Mouse (Mus musculus): ENCODE results near the gene Nkd2.

Nkd2 gene

DNA sequence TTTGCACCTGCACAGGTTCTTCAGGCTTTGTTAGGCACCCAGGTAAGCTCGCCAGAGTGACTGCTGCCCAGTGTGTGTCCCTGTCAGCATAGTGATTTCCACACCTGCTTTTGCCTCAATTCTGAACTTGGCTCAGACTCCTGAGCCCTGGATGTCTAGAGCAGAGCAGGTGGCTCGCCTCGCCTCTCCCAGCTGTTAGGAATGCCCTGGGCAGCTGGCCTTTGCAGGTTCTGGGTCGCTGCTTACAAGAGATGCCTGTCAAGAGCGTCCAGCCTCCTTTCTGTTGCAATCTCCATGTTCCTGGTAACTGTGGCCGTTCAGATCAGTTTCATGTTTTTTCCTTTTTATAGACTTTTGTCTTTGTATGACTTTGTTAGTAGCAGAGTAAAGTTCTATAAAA lies 31.1 kb downstream of the Nkd2 start:
- DNase-seq (ENCODE audit: low spot score) = no peak

DNA sequence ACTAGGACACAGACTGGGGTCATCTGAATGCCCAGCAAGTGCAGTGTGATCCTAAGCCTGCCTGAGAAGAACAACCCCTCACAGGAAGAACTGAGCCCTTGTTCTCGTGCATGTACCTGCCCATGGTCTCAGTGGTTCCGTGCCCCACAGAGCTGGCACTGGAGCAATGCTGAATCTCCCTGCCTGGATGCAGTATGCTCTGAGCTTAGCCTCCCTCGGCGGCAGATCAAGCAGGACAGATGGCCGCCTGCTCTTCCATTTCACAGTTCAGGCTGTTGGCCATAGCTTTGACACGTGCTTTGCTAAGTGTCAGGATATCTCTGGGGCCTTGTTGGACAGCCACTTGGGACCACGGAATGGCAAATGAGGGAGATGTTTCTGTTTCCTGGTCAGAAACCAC lies 33.2 kb downstream of the Nkd2 start:
- no peak for DNase-seq (ENCODE audit: low spot score)

DNA sequence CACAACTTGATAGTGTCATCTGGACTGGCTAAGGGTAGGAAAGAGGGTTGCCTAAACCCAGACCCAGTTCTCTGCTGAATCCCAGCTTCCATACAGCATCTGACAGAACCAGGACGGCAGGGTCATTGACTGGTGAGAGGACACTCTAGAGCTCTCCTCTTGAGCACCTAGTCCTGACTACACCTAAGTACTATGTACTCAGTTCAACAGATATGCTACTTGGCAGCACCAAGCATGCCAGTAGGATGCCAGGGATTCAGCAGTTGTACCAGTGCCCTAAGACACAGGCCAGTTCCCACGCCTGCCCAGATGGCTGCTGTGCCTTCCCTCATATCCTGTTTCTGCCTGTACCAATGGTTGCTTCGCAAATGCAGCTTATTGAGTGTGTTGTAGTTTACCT lies 34.5 kb downstream of the Nkd2 start:
- no peak for DNase-seq (ENCODE audit: low spot score)

DNA sequence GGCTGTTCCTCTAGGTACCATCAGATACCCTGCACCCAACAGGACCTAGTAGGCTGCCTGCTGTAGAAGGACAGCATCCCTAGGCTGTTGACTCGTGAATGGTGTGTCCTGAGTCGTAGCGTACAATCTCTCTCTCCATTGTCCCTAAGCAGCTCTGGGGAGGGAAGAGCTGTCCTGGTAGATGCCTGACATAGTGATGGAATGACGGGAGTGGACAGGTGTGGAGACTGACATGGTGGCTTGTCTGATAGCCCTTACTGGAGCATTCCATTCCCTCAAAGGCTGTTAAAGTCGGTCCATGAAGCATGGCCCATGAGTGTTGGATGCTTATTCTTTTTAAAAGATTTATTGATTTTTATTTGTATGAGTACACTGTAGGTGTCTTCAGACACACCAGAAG lies 42.5 kb downstream of the Nkd2 start:
- no peak for DNase-seq (ENCODE audit: low spot score)

DNA sequence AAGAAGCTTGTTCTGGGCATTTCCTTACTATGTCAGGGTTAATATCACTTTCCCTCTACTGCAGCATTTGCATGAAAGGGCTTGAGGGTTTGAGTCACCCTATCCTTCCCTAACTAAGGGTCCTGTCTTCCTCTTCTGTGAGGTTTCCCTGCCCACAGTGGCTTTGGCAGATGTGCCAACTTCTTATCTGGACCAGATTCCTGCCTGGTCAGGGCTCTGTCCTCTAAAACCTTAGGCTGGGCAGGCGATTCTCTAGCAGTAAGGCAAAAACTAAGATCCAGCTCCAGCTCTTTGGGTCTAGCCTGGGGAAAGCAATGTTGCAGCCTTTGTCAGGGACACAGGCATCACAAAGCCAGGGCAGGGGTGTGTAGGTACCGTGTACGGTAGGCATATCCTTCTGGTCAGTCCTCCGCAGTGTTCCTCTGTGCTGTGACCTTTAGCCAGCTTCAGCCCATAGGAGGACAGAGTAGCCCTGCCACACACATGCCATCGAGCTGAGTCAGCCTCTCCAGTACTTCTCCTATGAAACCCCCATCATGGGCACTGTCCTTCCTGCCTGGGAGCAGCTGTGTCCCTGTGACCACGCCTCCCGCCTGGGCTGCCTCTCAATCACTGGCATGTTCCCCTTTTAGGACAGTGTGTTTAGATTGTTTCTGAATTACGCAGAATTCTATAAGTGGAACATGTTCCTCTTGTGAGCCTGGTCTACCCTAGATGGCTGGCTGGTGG lies 43.8 kb downstream of the Nkd2 start:
- peak; percentile 28 for DNase-seq (ENCODE audit: low spot score)

DNA sequence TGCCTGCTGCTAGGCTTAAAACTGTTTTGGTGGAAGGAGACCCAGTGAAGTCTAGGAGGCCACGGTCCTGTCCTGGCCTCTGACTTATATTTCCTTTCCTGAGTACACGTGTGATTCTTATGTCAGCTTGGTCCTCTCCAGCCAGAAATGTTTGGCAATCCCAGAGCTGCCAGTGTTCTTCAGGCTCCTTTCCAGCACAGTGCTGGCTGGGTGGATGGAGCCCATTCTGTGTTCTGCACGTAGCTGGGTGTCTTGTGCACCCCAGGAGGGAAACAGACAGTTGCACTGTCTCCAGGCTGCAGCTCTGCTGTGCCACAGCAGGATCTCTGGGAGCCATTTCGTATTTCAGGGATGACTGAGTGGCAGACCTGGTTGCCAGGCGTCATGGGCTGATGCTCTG lies 48.3 kb downstream of the Nkd2 start:
- DNase-seq (ENCODE audit: low spot score) = no peak

DNA sequence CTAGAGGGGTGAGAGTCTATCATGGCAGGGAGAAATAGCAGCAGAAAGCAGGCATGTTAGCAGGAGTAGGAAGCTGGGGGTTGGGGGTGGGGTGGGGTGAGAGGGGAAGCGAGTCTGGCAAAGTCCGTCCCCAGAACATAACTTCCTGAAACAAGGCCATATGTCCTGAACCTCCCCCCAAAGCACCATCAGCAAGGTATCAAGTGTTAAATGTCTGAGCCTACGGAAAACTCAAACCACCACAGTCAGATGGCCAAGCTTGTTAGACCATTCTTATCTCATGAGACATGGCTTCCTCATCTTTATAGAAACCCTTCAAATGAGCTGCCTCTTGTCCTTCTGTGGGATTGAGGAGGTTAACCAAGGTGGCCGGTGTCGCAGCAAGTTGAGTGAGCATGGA lies 54.3 kb downstream of the Nkd2 start:
- DNase-seq (ENCODE audit: low spot score) = no peak

DNA sequence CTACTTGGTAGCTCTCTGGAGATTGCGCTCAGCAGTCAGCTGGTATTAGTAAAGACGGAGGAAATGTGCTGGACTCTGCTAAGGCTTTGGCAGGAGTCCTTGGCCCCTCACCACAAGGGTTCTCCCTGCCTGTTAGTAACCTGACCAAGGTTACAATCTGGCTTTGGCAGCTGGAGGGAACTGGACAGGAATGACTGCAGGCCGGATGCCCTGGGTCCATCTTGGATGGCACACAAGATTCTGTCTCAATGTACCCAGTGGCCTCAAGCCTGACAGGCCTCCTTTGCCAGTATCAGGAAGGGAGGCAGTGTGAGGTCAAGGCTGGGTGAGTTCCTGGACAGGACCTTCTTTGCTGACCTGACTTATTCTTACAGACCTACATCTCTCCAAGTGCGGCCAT lies 55.3 kb downstream of the Nkd2 start:
- DNase-seq (ENCODE audit: low spot score) = no peak

DNA sequence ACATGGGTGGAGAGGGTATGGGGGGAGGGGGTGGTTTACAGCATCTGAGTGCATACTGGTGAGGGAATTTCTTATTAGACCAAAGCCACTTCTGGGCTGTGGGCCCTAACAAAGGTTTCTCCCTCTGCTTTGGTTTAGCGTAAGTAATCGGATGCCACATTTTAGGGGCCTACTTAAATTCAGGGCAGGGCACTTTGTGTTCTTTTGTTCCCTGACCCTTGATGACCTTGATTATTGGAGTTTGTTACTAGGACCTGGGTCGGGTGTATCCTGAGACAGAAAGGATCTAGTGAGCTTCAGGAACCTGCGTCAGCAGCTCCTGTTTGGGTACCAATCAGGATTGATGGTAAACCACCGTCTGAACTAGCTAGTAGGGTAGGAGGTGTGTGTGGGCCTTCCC lies 64.9 kb downstream of the Nkd2 start:
- DNase-seq (ENCODE audit: low spot score) = no peak

DNA sequence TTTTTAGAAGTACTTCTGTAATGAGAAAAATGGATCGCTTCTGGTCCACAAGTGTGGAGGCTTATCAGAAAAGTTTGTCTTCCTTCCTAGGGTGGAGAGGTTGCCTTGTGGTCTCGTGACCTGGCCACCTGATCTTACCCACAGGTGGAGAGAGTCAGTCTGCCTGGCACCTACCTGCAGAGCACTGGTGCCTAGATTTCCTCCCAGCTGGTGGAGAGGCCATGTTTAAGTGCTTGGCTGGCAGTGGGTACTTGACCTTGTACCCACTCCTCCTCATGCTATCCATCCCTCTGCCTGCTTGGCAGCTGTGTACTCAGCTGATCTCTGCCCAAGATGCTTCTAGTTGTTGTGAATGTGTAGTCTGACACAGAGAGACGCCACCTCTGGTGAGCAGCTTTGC lies 69.9 kb downstream of the Nkd2 start:
- no peak for DNase-seq (ENCODE audit: low spot score)

DNA sequence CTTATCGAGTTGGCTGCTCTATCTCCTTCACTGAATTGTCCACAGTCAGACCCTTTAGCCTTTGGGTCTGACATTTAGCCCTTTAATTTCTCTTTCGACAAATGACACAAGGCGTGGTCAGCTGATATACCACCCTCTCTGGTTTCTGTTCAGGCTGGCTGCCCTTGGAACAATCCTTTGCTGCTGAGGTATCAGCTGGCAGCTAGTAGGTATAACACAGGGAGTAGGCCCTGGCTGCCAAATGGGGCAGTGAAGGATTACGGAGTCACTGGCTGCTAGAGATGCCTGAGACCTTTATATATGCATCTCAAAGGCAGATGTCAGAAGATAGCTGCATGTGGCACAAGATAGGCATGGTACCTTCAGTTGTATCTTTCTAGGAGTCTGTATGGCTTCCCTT lies 71.6 kb downstream of the Nkd2 start:
- DNase-seq (ENCODE audit: low spot score) = no peak

DNA sequence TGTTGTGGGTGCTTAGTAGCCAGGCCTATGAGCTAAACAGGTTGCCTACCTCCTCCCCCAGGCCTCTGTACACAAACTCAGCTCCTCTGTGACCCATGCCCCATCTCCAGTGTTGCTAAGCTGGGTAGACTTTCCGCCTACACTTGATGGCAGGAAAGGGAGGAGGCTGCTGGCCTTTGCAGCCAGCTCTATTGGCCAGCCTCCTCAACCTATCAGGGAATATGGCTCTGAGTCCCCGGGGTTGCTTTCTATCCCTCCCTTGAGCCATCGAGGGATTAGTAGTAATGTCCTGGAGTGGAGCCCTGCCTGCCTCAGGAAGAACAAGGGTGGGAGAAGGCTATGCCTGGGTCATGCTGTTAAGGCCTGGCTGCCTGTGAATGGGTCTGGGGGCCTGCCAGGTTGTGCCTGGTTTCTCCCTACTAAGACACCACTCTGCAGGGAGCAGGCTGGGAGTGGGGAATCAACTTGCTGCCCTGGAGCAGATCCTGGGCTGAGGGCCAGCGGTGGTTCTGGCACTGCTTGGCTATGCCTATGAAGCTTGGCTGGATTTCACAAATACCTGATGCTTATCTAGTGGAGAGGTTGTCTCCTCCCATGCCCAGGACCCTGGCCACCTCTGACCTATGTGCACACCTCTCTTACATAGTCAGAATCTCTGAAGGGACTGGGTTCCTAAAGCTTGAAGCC lies 73.8 kb downstream of the Nkd2 start:
- DNase-seq (ENCODE audit: low spot score) = peak; percentile 26

DNA sequence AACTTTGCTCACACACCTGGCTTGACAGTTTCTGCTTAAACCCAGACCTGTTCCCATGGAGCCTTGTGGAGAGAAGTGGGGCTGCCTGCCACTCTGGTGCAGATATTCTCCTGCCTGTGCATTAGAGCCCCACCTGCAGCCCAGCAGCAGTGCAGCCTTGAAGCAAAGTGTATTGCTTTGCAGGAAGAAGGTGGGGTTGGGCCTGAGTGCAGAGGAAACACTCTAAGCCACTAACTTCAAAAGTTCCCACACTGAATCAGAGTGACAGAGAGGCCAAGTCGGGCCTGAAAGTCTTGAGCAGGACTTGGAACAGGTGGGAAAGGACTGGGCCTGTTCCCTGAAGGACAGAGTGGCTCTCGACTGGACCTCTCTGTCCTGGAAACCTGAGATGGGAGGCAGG lies 74.8 kb downstream of the Nkd2 start:
- DNase-seq (ENCODE audit: low spot score) = no peak

DNA sequence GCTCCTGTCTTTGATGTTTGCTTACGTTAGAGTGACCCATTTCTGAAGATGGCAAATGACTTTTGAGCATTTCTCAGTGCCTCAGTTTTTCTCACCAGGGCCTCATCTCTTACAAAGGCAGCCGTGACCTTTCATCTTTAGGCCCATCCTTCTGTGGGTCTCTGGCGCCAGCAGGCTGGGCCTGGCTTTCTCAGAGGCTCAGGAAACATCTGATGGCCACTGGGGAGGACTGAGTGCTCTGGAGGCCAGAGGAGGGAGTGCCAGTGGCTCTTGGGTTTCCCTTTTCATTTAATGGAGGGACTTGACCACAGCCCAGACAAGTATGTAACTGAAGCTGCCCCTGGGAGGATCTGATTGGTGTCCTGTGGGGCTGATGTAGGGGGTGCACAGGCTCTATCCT lies 76.3 kb downstream of the Nkd2 start:
- no peak for DNase-seq (ENCODE audit: low spot score)

DNA sequence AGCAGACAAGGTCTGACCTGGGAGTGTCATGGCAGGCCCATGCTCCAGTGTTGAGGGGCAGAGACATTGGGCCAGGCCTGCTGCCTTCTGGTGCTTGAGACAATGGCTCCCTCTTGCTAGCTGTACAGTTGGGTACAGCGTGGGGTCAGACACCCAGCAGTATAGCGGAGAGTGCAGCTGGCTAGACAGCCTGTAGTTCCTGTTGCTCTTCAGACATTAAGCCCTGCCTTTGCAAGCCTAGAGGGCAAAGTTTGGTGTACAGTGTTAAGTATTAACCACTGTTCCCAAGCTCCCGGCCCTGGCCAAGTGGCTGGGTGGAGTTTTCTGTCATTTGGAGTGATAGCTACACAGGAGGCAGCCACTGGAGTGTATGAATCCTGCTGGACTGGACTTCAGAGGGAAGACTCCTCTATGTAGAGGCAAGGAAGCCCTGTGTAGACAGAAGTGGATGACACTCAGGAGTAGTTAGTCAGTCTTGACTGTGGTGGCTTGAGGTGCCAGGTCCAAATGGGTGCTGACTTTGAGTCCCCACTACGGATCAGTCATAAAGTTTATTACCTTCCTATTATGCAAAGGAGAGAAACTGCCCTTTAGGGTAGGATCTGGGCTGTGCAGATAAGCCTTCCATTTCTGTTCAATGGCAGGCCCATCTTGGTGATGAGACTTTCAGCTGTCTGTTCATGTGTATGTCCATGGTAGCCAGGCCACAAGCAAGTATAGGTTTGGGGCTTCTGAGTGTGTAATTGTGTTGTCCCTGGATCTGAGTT lies 77.3 kb downstream of the Nkd2 start:
- DNase-seq (ENCODE audit: low spot score) = no peak

All from ovary, adult 18-20 months (tissue).